Comparison of ENCODE assay signal across 9 mouse cellular contexts in the genomic region with DNA sequence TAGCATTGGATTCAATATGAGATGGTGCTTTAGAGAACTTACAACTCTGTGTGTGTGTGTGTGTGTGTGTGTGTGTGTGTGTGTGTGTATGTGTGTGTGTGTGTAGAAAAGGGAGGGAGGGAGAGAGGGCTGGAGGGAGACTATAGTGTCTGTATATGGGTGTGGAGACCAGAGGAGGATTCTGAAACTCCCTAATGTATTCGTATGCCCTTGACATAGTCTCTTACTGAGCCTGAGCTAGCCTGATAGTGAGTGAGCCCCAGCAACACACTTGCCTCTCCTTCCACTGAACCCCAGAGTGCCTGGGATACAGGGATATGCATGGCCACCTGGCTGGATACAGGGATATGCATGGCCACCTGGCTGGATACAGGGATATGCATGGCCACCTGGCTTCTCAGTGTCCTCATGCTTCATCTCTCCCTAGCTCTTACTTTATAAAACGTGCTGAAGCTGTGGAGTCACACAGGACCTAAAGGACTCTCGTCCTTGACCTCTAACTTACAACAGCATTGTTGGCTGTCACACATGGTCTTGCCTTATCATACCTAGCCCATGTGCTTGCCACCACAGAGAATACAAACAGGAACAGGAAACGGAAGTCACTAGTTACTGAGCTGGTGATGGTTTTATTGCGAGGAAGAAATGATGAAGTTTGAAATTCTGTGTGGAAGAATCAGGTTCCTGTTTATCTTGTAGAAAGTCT.
A peak's percentile ranks its signal among the peaks of the same experiment; 100 is the strongest.
DNase-seq lines count a peak whose midpoint lies in the region; ATAC-seq lines count a peak whose summit lies in the region.
"Had no signal": no experiment of that assay in that cellular context is flagged by ENCODE, and none has a peak within 500 bp of the region (broad histone marks: within the 10 kb centered on the region; RNA-seq: fewer than 3 reads in every experiment).

No protein-coding gene starts in this region.

- H3K4me1 ChIP-seq in hindbrain, embryonic 15.5 days (replicated peaks): peaks cover 18% of the 10 kb centered on the region
- H3K4me1 ChIP-seq in hindbrain, embryonic 16.5 days (ENCODE audit: control insufficient read depth, insufficient read depth, low read depth, low read length): no peaks in the 10 kb centered on the region
- H3K4me1 ChIP-seq in brown adipose tissue, adult 24 weeks (ENCODE audit: control insufficient read depth, insufficient read depth, insufficient read length, low read length): peaks cover 7% of the 10 kb centered on the region; the same call in 1 of the 2 replicates

- H3K79me2 ChIP-seq in macrophage (ENCODE audit: inconsistent target): peaks cover 84% of the 10 kb centered on the region

- no peaks in the 10 kb centered on the region for H3K9me3 ChIP-seq in hindbrain, embryonic 15.5 days
- H3K9me3 ChIP-seq in hindbrain, embryonic 16.5 days (ENCODE audit: control insufficient read depth, low read length): no peaks in the 10 kb centered on the region
- H3K9me3 ChIP-seq: limb, embryonic 12.5 days had no signal

- DNase-seq in CD4-positive helper T cell, adult 2 months (ENCODE audit: low read depth, low spot score): peak; percentile 77
- no peak for DNase-seq in right cerebral cortex, postnatal 4 days
- no peak for DNase-seq in left cerebral cortex, adult 11 months (ENCODE audit: low spot score)
- DNase-seq in frontal cortex, postnatal 10 days (ENCODE audit: low spot score in 2 of 2): no peak

- H3K4me3 ChIP-seq in hindbrain, embryonic 15.5 days: no peak overlapping the region
- H3K4me3 ChIP-seq in hindbrain, embryonic 16.5 days (ENCODE audit: low read length): no peak overlapping the region
- no peak overlapping the region for H3K4me3 ChIP-seq in brown adipose tissue, adult 24 weeks (ENCODE audit: insufficient read depth, low read depth, low read length)
- no peak overlapping the region for H3K4me3 ChIP-seq in macrophage (ENCODE audit: inconsistent target)
- H3K4me3 ChIP-seq: limb, embryonic 12.5 days had no signal

- 91% methylated on average over 5 of the region's 5 CpGs for WGBS in hindbrain, embryonic 15.5 days
- 77% methylated on average over 5 of the region's 5 CpGs for WGBS in hindbrain, embryonic 16.5 days
- 12% methylated on average over 5 of the region's 5 CpGs for WGBS in macrophage (ENCODE audit: missing documents)

- no peaks in the 10 kb centered on the region for H3K36me3 ChIP-seq in hindbrain, embryonic 15.5 days
- H3K36me3 ChIP-seq in hindbrain, embryonic 16.5 days (ENCODE audit: control insufficient read depth, insufficient read depth, low read length): no peaks in the 10 kb centered on the region
- no peaks in the 10 kb centered on the region for H3K36me3 ChIP-seq in macrophage (ENCODE audit: inconsistent target)
- H3K36me3 ChIP-seq: limb, embryonic 12.5 days had no signal

- H3K27me3 ChIP-seq in hindbrain, embryonic 15.5 days: no peaks in the 10 kb centered on the region
- no peaks in the 10 kb centered on the region for H3K27me3 ChIP-seq in hindbrain, embryonic 16.5 days (replicated peaks; ENCODE audit: control insufficient read depth, insufficient read depth, low read length)
- H3K27me3 ChIP-seq: limb, embryonic 12.5 days had no signal

- no peak overlapping the region for H3K27ac ChIP-seq in hindbrain, embryonic 15.5 days (replicated peaks)
- no peak overlapping the region for H3K27ac ChIP-seq in hindbrain, embryonic 16.5 days (ENCODE audit: low read depth, low read length)
- peak overlapping the region; percentile 66 for H3K27ac ChIP-seq in brown adipose tissue, adult 24 weeks (replicated peaks; ENCODE audit: low read depth, low read length)
- H3K27ac ChIP-seq in macrophage: peak overlapping the region; percentile 81

- H3K4me2 ChIP-seq in hindbrain, embryonic 15.5 days: no peak overlapping the region
- no peak overlapping the region for H3K4me2 ChIP-seq in hindbrain, embryonic 16.5 days (ENCODE audit: low read length)

- ATAC-seq in hindbrain, embryonic 15.5 days (ENCODE audit: low FRiP score, low read depth): 0 out of 2 replicates have a peak, but pooled peaks have one; percentile 25
- no peak; the same call in 1 of the 2 replicates for ATAC-seq in hindbrain, embryonic 16.5 days

- H3K9ac ChIP-seq in hindbrain, embryonic 15.5 days: no peak overlapping the region
- no peak overlapping the region for H3K9ac ChIP-seq in hindbrain, embryonic 16.5 days (ENCODE audit: low read depth, low read length)

Comparison
In these comparisons a context has a peak if more than half of its experiments do, and no peak if none do; other contexts are left out.
1. H3K27ac ChIP-seq: peak in brown adipose tissue, adult 24 weeks (single experiment) and macrophage (single experiment); none in hindbrain, embryonic 15.5 days (single experiment) and hindbrain, embryonic 16.5 days (single experiment).